Mouse (Mus musculus): ENCODE results near the gene Tmem116.

DNA sequence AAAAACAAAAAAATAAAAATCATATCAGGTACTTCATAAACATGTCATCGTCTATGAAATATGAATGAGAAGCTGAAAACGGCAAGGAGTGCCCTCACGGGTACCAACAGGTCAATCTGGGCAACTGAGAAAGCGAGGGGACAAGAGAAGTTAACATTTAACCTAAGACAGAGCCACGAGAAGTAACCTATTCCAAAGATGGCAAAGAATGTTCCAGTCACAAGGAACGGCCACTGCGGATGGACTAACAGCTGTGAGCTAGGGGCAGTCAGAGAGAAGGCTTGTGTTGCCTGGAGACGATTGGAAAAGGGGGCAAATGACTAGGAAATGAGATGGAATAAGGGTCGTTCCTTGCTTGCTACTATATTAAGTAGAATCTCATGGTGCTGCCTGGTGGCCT, 1.2 kb upstream of the Tmem116 start:
- no peak for TF ChIP-seq POLR2A (IDR thresholded peaks at IDR 0.05; ENCODE audit: extremely low read depth, insufficient read depth, low read length)
- TF ChIP-seq CTCF (IDR thresholded peaks at IDR 0.05; ENCODE audit: low read depth, low read length) = no peak

Data from liver, adult 2 months (tissue).